Mouse (Mus musculus): ENCODE data around the gene Auh.
A peak's percentile ranks its signal among the peaks of the same experiment; 100 is the strongest.

Gene Auh

DNA sequence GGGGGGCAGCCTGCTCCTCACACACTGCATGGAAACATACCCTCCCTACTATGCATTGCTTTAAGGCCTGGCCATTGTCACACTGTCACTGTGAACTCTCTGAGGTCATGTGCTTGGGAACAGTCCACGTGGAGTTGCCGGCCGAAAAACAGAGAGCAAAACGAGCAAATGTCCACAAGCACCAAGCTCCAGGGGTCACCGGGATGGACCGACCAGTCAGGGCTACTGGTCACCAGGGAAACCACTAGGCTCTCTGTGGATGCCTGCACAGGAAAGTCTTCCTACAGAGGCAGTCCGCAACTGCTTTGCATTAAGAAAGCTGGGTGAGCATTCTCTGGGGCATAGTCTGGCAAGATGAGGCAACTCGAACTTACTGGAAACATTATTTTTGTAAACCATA lies 82.0 kb downstream of the Auh start:
- ATAC-seq (ENCODE audit: insufficient number of reproducible peaks, low FRiP score, low TSS enrichment) = no peak

DNA sequence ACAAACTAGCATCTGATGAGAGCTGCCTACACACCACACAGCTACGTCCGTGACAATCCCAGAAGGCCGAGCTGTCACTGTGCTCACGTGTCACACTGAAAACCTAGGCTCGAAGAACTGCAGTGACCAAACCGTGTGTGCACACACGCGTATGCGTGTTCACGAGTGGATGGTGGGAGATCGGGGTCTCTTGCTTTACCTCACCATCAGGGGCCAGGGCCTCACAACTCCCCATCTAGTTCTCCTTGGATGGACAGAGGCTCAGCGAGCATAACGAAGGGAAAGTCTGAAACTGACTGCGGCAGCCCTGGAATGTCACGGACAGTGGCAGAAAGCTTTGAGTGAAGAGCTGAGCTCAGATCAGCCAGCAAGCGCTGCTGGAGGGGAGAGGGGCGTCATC lies 82.4 kb downstream of the Auh start:
- no peak for ATAC-seq (ENCODE audit: insufficient number of reproducible peaks, low FRiP score, low TSS enrichment)

DNA sequence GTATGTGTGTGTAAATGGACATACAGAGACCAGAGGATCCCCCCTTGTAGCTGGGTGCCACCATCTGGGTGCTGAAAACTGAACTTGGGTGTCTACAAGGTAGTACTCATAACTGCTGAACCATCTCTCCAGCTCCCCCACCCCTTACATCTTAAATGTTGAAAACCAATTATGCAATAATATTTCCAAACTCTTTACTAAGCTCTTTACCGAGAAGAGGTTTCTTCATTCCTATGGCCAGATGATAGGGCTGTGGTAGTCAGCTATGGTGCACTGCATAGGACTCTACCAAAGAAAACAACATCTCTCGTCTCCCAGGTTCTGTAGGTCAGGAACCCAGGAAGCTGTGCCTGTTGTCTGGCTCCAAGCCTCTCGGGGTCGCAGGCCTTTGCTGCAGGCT lies 83.9 kb downstream of the Auh start:
- ATAC-seq (ENCODE audit: insufficient number of reproducible peaks, low FRiP score, low TSS enrichment) = no peak

DNA sequence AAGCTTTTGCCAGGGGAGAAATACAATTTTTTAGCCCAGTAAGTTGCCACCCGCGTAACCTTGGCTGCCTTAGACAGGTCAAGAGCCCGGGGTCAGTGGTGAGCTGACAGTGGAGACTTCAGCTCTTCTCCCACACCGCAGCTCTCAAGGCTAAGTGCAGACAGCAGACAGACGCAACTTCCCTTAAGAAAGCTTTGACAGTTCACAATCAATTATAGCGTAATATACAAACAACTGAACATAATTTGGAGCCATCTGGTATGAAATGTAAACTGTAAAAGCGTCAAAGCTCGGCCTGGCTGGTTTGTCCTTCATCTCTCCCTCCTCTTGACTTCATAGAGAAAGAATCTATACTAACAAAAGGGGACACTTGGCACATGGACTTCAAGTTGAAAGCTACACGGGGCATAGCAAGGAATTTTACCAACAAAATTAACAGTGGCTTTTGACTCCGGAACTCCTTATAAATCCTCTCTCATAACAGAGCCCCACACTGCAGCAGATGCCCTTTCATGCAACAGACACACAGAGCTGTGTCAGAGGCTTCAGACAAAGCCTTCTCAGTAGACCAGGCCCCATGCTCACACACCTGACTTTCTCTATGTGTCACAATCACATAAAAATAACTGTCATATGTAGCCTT lies 85.8 kb downstream of the Auh start:
- ATAC-seq (ENCODE audit: insufficient number of reproducible peaks, low FRiP score, low TSS enrichment) = no peak

DNA sequence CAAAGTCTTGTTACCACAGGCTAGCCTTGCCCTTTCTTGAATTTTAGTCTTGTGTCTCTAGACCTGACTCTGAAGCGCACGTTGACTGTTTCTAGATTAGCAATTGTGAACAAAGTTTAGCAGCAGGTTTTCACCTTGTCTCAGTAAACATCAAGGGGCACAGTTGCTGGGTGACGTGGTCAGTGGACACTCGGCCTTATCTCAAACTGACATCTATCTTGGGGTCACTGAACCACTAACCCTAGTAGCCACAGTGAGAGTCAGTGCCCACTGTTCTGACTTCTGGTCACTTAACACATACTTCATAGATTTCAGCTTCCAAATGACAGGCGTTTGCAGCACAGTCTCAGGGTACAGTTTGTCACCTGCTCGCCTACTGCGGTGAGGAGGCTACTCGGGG lies 93.2 kb downstream of the Auh start:
- no peak for ATAC-seq (ENCODE audit: insufficient number of reproducible peaks, low FRiP score, low TSS enrichment)

DNA sequence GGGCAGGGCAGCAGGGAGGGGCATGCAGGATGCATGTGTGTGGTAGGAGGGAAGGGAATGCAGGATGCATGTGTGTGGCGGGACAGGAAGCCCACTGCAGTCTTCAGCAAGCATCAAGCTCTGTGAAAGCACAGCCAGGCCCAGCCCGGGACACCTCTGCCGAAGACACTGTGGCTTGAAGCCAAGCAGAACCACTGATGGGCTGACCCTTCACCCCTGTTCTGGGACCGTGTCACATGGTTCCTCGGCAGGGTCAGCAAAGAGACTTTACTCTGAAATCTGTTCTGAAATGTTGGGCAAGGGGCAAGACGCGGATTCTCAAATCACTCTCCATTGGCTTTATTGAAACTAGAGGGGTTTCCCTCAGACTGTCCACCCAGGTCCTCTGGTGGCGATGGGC lies 94.9 kb downstream of the Auh start:
- ATAC-seq (ENCODE audit: insufficient number of reproducible peaks, low FRiP score, low TSS enrichment) = no peak

DNA sequence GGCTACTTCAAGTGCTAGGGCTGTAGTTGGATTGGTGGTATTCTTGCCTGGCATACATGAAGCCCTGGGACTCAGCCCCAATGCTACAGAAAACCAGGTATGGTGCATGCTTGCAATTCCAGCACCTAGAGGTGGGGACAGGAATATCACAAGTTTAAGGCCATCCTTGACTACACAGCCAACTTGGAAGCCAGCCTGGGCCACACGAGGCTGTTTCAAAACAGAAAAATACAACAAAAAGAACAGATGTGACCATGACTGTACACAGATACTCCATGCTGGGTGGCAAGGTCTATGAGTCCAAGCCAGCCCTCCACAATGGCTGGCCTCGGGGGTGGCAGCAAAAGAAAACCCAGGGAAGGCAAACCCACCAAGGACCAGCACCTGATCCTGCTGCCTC lies 95.7 kb downstream of the Auh start:
- no peak for ATAC-seq (ENCODE audit: insufficient number of reproducible peaks, low FRiP score, low TSS enrichment)

DNA sequence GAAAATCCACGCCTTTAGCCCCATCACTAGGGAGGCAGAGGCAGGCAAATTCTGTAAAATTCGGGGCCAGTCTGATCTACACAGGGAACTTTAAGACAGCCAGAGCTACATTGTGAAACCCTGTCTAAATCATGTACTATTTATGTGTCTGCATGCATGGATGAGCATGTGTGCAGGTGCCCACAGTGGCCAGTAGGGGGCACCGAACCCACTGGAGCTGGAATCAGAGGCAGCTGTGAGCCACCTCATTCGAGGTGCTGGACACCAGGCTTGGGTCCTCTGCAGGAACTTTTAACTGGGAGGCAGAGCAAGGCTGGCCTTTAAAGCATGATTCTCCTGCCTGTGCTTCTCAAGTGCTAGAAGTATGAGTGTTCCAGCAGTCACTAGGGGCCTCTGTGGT lies 96.3 kb downstream of the Auh start:
- no peak for ATAC-seq (ENCODE audit: insufficient number of reproducible peaks, low FRiP score, low TSS enrichment)

DNA sequence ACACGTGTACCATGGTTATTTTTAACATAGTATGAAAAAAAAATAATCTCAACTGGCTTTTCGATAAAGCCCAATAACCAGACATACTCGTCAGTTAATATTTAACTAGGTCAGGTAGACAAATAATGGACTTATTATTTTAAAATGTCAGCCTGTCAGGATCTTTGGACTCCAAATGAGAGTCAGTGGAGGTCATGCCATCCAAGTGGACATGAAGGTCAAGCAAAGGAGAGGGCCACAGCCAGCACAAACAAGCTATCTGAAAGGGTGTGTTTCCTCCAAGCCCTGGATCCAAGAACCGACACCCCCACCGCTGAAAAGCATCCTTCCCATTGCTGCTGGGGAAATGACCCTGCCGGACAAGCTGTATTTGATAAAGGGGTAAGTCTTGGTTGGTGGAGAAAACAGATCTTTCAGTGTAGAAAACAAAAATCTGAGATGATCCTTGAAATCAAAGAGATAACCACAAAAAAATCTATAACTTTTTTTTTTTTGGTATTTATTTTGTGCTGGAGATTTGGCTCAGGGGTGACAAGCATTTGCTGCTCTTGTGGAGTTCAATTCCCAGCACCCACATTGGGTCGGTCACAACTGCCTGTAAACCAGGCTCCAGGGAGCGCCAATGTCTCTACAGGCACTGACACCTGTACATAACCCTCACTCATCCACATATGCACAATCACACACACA lies 96.9 kb downstream of the Auh start:
- no peak for ATAC-seq (ENCODE audit: insufficient number of reproducible peaks, low FRiP score, low TSS enrichment)

DNA sequence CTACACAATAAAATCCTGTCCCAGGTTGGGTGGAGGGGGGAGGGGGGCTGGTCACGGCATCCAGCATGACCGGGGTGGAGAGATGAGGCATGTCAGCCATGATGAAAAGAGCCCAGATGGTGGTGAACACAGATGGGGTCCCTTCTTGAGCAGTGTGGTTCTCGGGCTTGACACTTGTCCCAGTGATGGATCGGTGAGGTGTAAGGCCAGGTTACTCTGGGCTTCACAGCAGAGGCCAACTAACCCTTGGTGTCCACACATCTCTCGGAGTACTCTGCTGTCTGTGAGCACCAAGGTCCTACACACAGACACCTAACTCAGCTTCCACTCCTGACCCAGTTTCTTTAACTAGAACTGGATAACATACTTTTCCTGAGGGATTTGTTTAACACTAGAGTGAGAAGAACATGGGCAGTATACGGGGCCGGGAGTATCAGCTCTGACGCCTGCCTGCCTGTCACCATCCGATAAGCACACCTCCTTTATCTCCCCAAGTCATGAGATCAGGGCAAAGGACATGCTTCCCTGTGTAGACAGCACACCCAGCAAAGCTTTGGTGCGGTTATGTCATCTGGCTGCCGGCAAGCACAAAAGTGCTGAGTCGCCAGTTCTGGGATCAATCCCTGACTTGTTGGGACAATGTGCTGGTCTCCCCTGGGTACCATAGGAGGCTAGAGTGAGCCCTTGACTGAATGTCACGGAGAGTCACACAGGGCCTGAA lies 98.3 kb downstream of the Auh start:
- no peak for ATAC-seq (ENCODE audit: insufficient number of reproducible peaks, low FRiP score, low TSS enrichment)

DNA sequence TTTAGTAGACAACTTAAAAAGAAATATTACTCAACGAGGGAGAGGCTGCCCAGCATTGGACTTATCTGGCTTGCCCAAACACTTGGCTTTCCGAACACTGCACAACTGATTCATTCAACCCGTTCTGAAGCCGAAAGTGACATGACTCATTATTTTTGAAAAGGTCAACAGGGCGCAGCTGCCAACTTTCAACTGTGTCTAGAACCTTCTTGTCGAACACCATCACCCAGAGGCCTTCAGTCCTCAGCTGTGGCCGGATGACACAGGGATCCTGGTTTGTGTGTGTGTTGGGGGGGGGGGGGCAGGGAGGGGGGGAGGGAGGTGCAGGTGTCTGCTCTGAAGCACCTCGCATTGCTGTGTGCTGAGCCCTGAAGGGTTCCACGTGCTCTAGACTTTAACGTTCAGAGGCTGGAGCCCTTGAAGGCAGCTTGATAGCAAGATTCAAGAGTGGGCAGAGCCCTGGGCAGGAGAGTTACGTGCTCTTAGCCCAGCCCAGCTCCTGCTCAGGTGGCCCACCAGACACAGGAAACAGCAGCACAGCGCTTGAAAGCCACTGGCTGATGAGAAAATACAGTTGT lies 100.4 kb downstream of the Auh start:
- ATAC-seq (ENCODE audit: insufficient number of reproducible peaks, low FRiP score, low TSS enrichment) = no peak

DNA sequence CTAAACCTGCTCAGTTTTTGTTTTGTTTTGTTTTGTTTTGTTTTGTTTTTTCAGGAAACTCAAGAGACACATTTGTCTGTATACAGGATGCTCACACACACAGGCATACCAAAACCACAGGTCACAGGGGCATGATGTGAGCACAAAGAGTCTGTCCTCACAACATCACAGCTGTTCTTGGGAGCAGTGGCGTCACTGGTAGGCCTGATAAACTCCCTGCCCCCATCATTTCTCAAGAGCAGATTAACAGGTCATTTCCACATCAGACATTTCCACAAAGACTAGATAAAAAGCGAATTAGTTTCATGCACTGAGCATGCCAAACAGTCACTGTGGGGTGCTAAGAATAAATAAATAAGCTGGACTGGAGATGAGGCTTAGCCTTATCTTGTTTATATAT lies 101.3 kb downstream of the Auh start:
- no peak for ATAC-seq (ENCODE audit: insufficient number of reproducible peaks, low FRiP score, low TSS enrichment)

DNA sequence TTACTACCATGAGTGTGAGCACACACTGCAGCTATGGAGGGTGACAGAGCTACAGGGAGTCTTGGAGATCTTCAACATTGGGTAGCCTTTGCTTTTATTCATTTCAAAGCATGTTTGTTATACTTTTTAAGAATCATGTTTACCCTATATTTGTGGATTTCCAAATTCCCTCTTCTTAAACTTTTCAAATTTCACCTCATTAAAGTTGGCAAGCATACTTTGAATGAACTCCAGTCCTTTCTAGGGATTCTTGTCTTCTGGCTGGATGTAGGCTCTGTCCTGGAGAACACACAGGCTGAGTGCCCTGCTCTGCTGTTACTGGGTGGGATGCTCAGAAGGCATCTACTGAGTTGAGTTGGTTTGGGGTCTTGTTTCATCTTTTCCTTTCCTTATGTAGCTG lies 102.8 kb downstream of the Auh start:
- ATAC-seq (ENCODE audit: insufficient number of reproducible peaks, low FRiP score, low TSS enrichment) = no peak

DNA sequence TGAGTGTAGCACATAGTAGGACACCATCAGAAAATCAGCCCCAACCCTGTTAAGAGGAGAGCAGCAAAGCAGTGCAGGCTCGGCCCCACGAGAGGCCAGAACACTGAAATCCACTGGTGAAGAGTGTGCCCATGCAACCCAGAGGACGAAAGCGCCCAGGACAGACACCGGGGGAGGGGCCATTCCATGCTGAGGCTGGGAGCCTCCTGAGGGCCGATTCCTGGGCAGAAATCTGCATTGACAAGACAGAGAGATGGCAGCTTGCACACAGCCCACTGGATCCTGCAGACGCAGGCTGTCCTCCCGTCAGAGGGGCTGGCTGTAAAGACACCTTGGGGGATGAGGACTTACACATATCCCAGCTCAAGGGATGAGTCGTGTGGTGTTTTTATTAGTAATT lies 104.7 kb downstream of the Auh start:
- no peak for ATAC-seq (ENCODE audit: insufficient number of reproducible peaks, low FRiP score, low TSS enrichment)

DNA sequence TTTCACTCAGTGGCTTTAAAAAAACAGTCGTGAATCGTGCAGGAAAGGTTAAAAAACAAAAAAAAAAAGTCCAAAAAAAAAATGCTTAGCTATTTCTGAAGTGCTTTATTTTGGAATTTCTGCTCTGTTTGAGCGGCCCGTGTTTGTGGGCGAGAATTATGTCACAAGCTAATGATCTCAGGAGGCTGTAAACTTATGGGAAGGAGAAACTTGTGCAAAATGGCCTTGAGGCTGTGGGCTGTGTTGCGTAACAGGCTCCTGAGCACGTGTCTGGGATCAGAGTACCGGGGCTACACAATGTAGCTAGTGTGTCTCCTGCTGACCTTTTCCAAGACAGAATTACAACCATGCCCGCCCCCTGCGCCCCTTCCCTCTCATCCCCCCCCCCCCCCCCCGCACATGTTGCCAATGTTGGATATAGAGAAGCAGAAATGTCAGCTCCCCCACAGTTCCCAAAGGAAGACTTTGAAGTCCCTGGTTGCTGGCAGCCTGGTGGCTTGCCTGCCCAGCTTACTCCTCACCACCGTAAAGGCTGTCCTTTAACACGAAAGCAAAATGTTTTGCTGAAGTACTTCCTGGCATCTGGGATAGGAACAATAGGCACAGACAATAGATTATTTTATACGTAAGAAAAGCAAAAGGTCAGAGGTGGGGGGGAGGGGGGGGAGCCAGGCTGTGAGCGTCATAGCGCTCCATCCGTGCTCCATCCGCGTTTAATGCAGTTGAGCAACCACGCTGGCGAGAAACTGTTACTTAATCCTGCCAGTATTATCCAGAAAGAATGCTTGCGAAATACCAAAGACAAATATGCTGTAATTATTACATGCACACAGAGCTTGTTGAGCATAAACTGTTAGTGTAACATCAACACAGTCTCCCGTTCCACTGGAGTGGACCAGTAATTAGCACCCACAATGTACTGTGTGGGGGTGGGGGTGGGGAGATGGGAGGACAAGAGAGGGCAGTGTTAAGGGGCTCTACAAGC lies 107.0 kb downstream of the Auh start:
- no peak for ATAC-seq (ENCODE audit: insufficient number of reproducible peaks, low FRiP score, low TSS enrichment)

DNA sequence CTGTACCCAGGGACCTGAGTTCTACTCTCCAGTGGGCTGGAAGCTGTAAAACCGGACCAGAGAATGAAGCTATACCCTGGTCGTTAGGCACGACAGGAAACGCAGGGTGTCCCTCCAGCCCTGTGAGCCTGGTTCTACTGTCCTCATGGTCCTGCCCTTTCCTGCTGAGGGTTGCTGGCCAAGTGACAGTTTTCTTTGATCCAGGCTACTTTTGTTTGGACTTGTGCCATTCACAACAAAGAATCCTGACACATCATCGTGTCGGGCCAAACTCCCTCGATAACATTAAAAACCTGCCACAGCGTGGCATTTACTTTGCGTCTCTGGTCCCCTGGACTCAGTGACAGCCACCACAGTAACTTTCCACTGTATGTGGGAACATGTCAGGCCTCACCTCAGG lies 107.9 kb downstream of the Auh start:
- ATAC-seq (ENCODE audit: insufficient number of reproducible peaks, low FRiP score, low TSS enrichment) = no peak

DNA sequence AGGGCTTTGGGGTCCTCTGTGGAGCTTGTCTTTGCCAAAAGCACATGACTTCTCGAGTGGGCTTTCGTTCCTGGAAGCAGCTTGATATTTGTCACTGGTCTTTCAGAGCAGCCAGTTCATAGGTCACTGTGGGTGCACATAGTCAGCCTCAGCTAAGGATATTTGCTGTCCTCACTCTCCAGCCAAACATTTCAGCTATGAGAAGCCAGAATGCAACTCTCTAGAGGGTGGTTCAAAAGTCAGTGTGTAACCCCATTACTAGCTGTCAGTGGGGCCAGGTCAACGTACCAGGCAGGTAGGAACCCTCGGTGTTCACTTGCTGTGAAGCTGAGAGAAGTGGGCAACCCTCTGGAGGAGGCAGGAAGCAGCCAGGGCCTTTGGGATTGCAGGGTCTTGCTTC lies 109.6 kb downstream of the Auh start:
- ATAC-seq (ENCODE audit: insufficient number of reproducible peaks, low FRiP score, low TSS enrichment) = no peak

DNA sequence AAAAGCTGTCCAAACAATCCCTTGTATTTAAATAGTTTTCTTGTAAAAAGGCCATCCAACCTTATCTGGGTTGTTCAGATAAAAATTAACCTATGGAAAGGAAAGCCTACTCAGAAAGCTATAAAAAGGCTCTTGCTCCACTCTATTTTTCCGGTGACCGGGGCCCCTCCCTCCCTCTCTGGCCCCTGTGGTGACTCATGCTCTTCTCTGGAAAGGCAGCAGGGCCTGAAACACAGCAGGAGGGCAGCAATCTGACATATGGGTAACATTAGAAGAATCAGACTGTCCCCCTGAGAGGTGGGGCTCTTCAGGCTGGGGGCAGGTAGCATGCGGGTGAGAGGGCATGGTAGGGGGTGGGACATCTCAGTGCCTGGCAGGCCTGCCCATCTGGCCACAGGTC lies 110.7 kb downstream of the Auh start:
- ATAC-seq (ENCODE audit: insufficient number of reproducible peaks, low FRiP score, low TSS enrichment) = peak; percentile 41

DNA sequence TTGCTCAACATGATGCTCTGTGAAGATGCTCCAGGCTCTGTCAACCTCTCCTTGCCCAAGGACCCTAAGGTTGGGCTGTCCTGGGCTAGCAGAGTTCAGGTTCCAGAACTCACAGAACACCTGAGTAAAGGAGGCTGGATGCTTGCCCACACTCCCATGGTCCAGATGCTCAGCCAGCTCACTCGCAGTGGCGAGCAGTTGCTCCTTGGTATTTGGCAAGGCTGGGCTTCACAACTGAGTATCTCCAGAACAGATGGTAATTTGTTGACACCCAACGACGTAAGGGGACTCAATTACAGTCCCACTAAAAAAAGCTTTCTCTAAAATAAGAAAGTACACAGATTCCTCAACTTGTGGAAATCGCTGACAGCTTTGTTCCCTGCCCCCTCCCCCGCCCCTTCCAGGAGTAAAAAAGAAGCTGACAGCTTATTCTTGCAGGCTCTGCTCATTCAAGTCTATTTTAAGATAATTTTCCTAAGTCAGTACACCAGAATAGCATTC lies 111.4 kb downstream of the Auh start:
- ATAC-seq (ENCODE audit: insufficient number of reproducible peaks, low FRiP score, low TSS enrichment) = no peak

DNA sequence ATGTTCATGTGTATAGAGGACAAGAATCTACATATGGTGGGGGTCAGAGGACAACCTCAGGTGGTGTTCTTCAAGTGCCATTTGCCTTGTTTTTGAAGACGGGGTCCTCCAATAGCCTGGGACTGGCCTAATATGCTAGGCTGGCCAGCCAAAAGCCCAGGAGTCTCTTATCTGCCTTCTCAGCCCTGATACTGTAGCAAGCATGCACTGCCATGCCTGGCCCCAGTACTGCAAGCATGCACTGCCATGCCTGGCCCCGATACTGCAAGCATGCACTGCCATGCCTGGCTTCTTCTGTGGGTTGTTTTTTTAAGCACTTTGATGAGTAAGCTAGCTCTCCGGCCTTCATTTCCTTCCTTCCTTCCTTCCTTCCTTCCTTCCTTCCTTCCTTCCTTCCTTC lies 115.7 kb downstream of the Auh start:
- no peak for ATAC-seq (ENCODE audit: insufficient number of reproducible peaks, low FRiP score, low TSS enrichment)

Data from cerebellum, adult (tissue).